Mouse (Mus musculus) midbrain, embryonic 10.5 days (tissue): ENCODE measurements around the gene Sec22c. TPM values are rescaled to one million over a fixed set of nuclear protein-coding genes. Genes with fewer than 3 reads are reported as not detected.

Experiments used
- DNase-seq: peaks from one replicate; pipeline ENCODE4 v3.0.0-alpha.2; 2017; ENCODE audit warnings: low spot score
- H3K27ac ChIP-seq: fragments of 300-500 bp; sonication (generic); replicated peaks from 2 replicates; pipeline ENCODE4 v1.5.1; 2016; ENCODE audit warnings: mild to moderate bottlenecking
- H3K27me3 ChIP-seq: fragments of 300-500 bp; sonication (generic); 2 replicates; pipeline ENCODE4 v1.6.1; 2016; ENCODE audit warnings: low read depth, mild to moderate bottlenecking; ENCODE audit not compliant: poor library complexity, severe bottlenecking
- H3K36me3 ChIP-seq: fragments of 300-500 bp; sonication (generic); 2 replicates; pipeline ENCODE4 v1.6.1; 2016; ENCODE audit warnings: mild to moderate bottlenecking, moderate library complexity
- H3K4me1 ChIP-seq: fragments of 300-500 bp; sonication (generic); 2 replicates; pipeline ENCODE4 v1.6.1; 2016
- H3K4me3 ChIP-seq: fragments of 300-500 bp; sonication (generic); 2 replicates; pipeline ENCODE4 v1.5.1; 2016; ENCODE audit warnings: mild to moderate bottlenecking, moderate library complexity
- H3K9me3 ChIP-seq: fragments of 300-500 bp; sonication (generic); replicated peaks from 2 replicates; pipeline ENCODE4 v1.6.1; 2016; ENCODE audit warnings: mild to moderate bottlenecking
- WGBS: fragments of 180-500 bp; shearing (Covaris S2); methylation state at CpG from one replicate; pipeline ENCODE4 v1.1.7; 2016; 5-methylcytosine and 5-hydroxymethylcytosine counted together
- polyA plus RNA-seq: library from polyadenylated mRNA; unstranded; fragments of >200 nt; fragmentation: Nextera tagmentation; extraction: Ambion mirVana; gene quantifications from 2 replicates; pipeline ENCODE4 v1.2.1, GENCODE M21; 2016

Sec22c gene
- polyA plus RNA-seq, 1 experiment from 2014 or later, result 18.4 TPM

GRCm38 (mm10) chr9:121664104-121664503, 41.2 kb downstream of the Sec22c start:
- Histone ChIP-seq H3K4me3 (no peak overlapping the region), H3K36me3 (no peaks in the 10 kb centered on the region), H3K9me3 (no peaks in the 10 kb centered on the region), H3K27me3 (peaks cover 34% of the 10 kb centered on the region), H3K27ac (no peak overlapping the region), H3K4me1 (peaks cover 20% of the 10 kb centered on the region)
- 87% methylated on average over 5 of the region's 5 CpGs for WGBS
- DNase-seq, result no peak

- Histone ChIP-seq H3K4me1 (peaks cover 13% of the 10 kb centered on the region; the same call in 1 of the 2 replicates), H3K4me3 (no peak overlapping the region), H3K9me3 (no peaks in the 10 kb centered on the region), H3K36me3 (no peaks in the 10 kb centered on the region), H3K27ac (no peak overlapping the region), H3K27me3 (peaks cover 27% of the 10 kb centered on the region)
- no peak for DNase-seq
- WGBS, result 78% methylated on average over 6 of the region's 6 CpGs
These were observed 41.8 kb downstream of the Sec22c start for GRCm38 (mm10) chr9:121663467-121663866.

- Histone ChIP-seq H3K36me3 (no peaks in the 10 kb centered on the region), H3K9me3 (no peaks in the 10 kb centered on the region), H3K4me1 (no peaks in the 10 kb centered on the region), H3K4me3 (no peak overlapping the region), H3K27ac (no peak overlapping the region), H3K27me3 (no peaks in the 10 kb centered on the region)
- no peak for DNase-seq
- 79% methylated on average over 7 of the region's 7 CpGs for WGBS
These were observed 45.5 kb downstream of the Sec22c start for GRCm38 (mm10) chr9:121659791-121660190.

- no peak overlapping the region for H3K4me3 ChIP-seq
- no peaks in the 10 kb centered on the region for H3K36me3 ChIP-seq
- H3K4me1 ChIP-seq, result no peaks in the 10 kb centered on the region
- H3K9me3 ChIP-seq, result no peaks in the 10 kb centered on the region
- DNase-seq, result no peak
- H3K27me3 ChIP-seq, result no peaks in the 10 kb centered on the region
- 87% methylated on average over 7 of the region's 7 CpGs for WGBS
- no peak overlapping the region for H3K27ac ChIP-seq
These were observed 47.0 kb downstream of the Sec22c start for GRCm38 (mm10) chr9:121658248-121658647.

GRCm38 (mm10) chr9:121657143-121657542, 48.1 kb downstream of the Sec22c start:
- Histone ChIP-seq H3K9me3 (no peaks in the 10 kb centered on the region), H3K4me3 (no peak overlapping the region), H3K27ac (no peak overlapping the region), H3K36me3 (no peaks in the 10 kb centered on the region), H3K4me1 (no peaks in the 10 kb centered on the region), H3K27me3 (no peaks in the 10 kb centered on the region)
- 81% methylated on average over 13 of the region's 13 CpGs for WGBS
- DNase-seq, result no peak

- Histone ChIP-seq H3K27me3 (no peaks in the 10 kb centered on the region), H3K9me3 (no peaks in the 10 kb centered on the region), H3K4me3 (no peak overlapping the region), H3K27ac (no peak overlapping the region), H3K4me1 (no peaks in the 10 kb centered on the region), H3K36me3 (no peaks in the 10 kb centered on the region)
- WGBS, result 87% methylated on average over 5 of the region's 5 CpGs
- DNase-seq, result no peak
These were observed 49.0 kb downstream of the Sec22c start for GRCm38 (mm10) chr9:121656322-121656721.

GRCm38 (mm10) chr9:121653668-121654067, 51.6 kb downstream of the Sec22c start:
- H3K27ac ChIP-seq, result no peak overlapping the region
- H3K4me1 ChIP-seq, result no peaks in the 10 kb centered on the region
- no peaks in the 10 kb centered on the region for H3K9me3 ChIP-seq
- 89% methylated on average over 10 of the region's 10 CpGs for whole genome bisulfite sequencing
- no peaks in the 10 kb centered on the region for H3K27me3 ChIP-seq
- no peak for DNase-seq
- no peaks in the 10 kb centered on the region for H3K36me3 ChIP-seq
- no peak overlapping the region for H3K4me3 ChIP-seq

GRCm38 (mm10) chr9:121647026-121647425, 58.3 kb downstream of the Sec22c start:
- H3K4me3 ChIP-seq, result no peak overlapping the region
- DNase-seq, result no peak
- no peak overlapping the region for H3K27ac ChIP-seq
- H3K36me3 ChIP-seq, result no peaks in the 10 kb centered on the region
- H3K9me3 ChIP-seq, result no peaks in the 10 kb centered on the region
- H3K4me1 ChIP-seq, result peaks cover 14% of the 10 kb centered on the region
- WGBS, result 76% methylated on average over 7 of the region's 7 CpGs
- peaks cover 43% of the 10 kb centered on the region for H3K27me3 ChIP-seq

- WGBS, result 82% methylated on average over 3 of the region's 3 CpGs
- peaks cover 24% of the 10 kb centered on the region for H3K4me1 ChIP-seq
- H3K36me3 ChIP-seq, result no peaks in the 10 kb centered on the region
- H3K27ac ChIP-seq, result no peak overlapping the region
- H3K4me3 ChIP-seq, result no peak overlapping the region
- peaks cover 65% of the 10 kb centered on the region for H3K27me3 ChIP-seq
- H3K9me3 ChIP-seq, result no peaks in the 10 kb centered on the region
- DNase-seq, result no peak
These were observed 60.4 kb downstream of the Sec22c start for GRCm38 (mm10) chr9:121644855-121645254.

- peak within 1 kb of the TSS; percentile 78 for H3K27ac ChIP-seq
These were observed 62.7 kb downstream of the Sec22c start, which contains the start of gene Vipr1 for GRCm38 (mm10) chr9:121642401-121643181. Gene Vipr1 (plus strand): TSS chr9:121642716.

GRCm38 (mm10) chr9:121642001-121642400, 63.3 kb downstream of the Sec22c start, which contains the start of gene Lyzl4:
Gene Lyzl4 (minus strand): TSS chr9:121642096.
- DNase-seq, result peak; percentile 84
- Histone ChIP-seq H3K9me3 (no peaks in the 10 kb centered on the region), H3K36me3 (no peaks in the 10 kb centered on the region), H3K27ac (peak within 1 kb of the TSS; percentile 78), H3K4me1 (peaks cover 24% of the 10 kb centered on the region), H3K27me3 (peaks cover 90% of the 10 kb centered on the region), H3K4me3 (peak within 1 kb of the TSS; percentile 64)
- WGBS, result under 1% methylated on average over 26 of the region's 26 CpGs

More at GRCm38 (mm10) chr9:121642401-121643181, 62.7 kb downstream of the Sec22c start, which contains the start of gene Vipr1:
- Histone ChIP-seq H3K4me1 (peaks cover 24% of the 10 kb centered on the region), H3K27me3 (peaks cover 88% of the 10 kb centered on the region), H3K9me3 (no peaks in the 10 kb centered on the region), H3K4me3 (peak within 1 kb of the TSS; percentile 64), H3K36me3 (no peaks in the 10 kb centered on the region)
- peak; percentile 82 for DNase-seq
- WGBS, result under 1% methylated on average over 79 of the region's 79 CpGs

GRCm38 (mm10) chr9:121641235-121641915, 63.9 kb downstream of the Sec22c start:
- no peak for DNase-seq
- peaks cover 89% of the 10 kb centered on the region for H3K27me3 ChIP-seq
- H3K4me1 ChIP-seq, result peaks cover 24% of the 10 kb centered on the region
- peak overlapping the region; percentile 64 for H3K4me3 ChIP-seq
- no peaks in the 10 kb centered on the region for H3K9me3 ChIP-seq
- peak overlapping the region; percentile 78; the same call in 1 of the 2 replicates for H3K27ac ChIP-seq
- WGBS, result 10% methylated on average over 27 of the region's 27 CpGs
- H3K36me3 ChIP-seq, result no peaks in the 10 kb centered on the region

GRCm38 (mm10) chr9:121639790-121640189, 65.5 kb downstream of the Sec22c start:
- H3K27ac ChIP-seq, result no peak overlapping the region
- no peaks in the 10 kb centered on the region for H3K36me3 ChIP-seq
- no peak for DNase-seq
- 52% methylated on average over 16 of the region's 16 CpGs for WGBS
- H3K4me3 ChIP-seq, result no peak overlapping the region
- no peaks in the 10 kb centered on the region for H3K9me3 ChIP-seq
- peaks cover 24% of the 10 kb centered on the region for H3K4me1 ChIP-seq
- H3K27me3 ChIP-seq, result peaks cover 82% of the 10 kb centered on the region
